Mouse (Mus musculus): ENCODE results near the gene Tceal1. TPM values are rescaled to one million over a fixed set of nuclear protein-coding genes. Genes with fewer than 3 reads are reported as not detected.

The Tceal1 gene
- total RNA-seq, 2 experiments from 2014 or later = 3.8 to 5.0 TPM

DNA sequence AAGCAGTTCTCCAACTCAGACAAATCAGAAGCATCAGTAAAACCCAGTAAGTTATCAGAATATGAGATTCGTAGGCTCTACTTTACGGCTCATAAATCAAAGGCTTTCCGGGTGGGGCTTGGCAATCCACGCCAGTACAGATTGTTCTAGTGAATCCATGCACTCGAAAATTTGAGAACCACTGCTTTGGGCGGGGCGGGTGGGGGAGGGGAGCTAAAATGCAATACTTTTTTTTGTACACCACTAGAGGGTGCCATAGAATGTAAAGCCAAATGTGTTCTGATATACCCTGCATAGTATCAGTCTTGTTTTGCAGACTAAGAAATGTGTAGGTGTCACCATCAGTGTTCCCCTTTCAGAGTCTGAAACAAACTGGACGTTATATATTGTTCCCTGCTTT lies 36.9 kb downstream of the Tceal1 start:
- intact Hi-C loops (cut with DNase I) = loop anchor here (1.0 to 5.0 kb wide), 2 partner anchors 271 to 398 kb away; no protein-coding TSS in a partner anchor
- DNase-seq = no peak

DNA sequence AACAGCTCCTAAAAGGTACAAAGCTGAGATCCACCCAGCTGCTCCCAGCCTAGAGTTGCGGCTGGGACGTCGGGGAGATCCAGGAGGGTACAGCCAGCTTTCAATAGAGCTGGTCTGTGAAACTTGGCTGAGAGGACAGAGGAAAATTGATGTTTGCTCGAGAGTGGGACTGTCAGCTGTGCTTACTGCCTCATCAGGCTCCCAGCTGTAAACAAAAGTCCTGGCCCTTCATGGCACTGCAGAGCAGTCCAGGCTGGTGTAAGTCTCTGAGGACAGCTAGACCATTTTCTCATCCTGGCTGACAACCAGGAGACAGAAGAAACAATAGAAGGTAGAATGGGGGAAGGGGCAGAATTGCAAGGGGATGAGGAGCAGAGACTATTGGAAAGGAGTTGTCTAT lies 41.5 kb downstream of the Tceal1 start:
- no peak for DNase-seq
- intact Hi-C loops (cut with DNase I) = no loop called here

DNA sequence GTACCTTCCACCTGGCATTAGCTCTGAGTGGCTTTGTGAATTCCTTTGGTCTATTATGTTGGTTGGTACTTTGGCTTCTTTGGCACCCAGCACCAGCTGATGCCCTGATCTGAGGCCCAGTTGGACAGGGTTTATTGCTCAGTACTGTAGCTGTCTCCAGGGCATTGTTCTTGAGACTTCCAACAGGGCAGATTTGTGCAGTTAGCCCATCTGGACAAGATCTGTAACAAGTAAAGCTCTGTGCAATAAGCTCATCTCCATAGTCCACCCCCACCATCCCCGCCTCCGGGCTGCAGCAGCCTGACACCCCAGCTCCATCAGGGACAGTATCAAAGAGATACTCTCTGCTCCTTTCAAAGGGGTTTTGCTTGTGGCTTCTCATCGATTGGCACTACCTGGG lies 47.7 kb downstream of the Tceal1 start:
- no peak for DNase-seq
- intact Hi-C loops (cut with DNase I) = no loop called here

Other genes starting within 250 kb of the Tceal1 start
- not detected for gene Kir3dl1, start 190.0 kb upstream of the Tceal1 start, total RNA-seq (2021)
- not detected for gene Kir3dl2, start 163.9 kb upstream of the Tceal1 start, total RNA-seq (2021)
- gene Tceal3, start 117.1 kb upstream of the Tceal1 start, total RNA-seq (2021) = 1 to 10 TPM in 1 of 2 experiments, under 1 TPM in 1; 0.65 to 1.2 TPM
- 10 to 100 TPM; 89.8 to 91.8 TPM for gene Morf4l2, start 35.7 kb downstream of the Tceal1 start, total RNA-seq (2021)
- not detected for gene Glra4, start 72.2 kb downstream of the Tceal1 start, total RNA-seq (2021)
- 1 to 10 TPM; 4.1 to 4.4 TPM for gene Plp1, start 114.7 kb downstream of the Tceal1 start, total RNA-seq (2021)
- gene Rab9b, start 160.8 kb downstream of the Tceal1 start, total RNA-seq (2021) = under 1 TPM; 0.08 to 0.19 TPM
- gene H2bfm, start 219.3 kb downstream of the Tceal1 start, total RNA-seq (2021) = not detected